Mouse (Mus musculus) central nervous system, embryonic 11.5 days (tissue): Measurements from ENCODE around the gene Clrn1. TPM values are rescaled to one million over a fixed set of nuclear protein-coding genes. Genes with fewer than 3 reads are reported as not detected.

ENCODE experiments used
- polyA plus RNA-seq: library from polyadenylated mRNA; depleted of rRNA; stranded (reverse); fragments of >200 nt; gene quantifications from 2 replicates; pipeline ENCODE4 v1.2.3, GENCODE M21; 2012; rRNA removed

The Clrn1 gene
- polyA plus RNA-seq = 0.01 and 0.61 TPM in 2 replicates

GRCm38 (mm10) chr3:58884801-58885573 lies at the start of gene Clrn1:
TSS of gene Clrn1 (minus strand) at chr3:58885340.

GRCm38 (mm10) chr3:58822211-58822610 lies 62.9 kb downstream of the Clrn1 start, which contains the start of gene Mindy4b-ps:
TSS of gene Mindy4b-ps (minus strand) at chr3:58822311.

Other genes with a start within 250 kb of the Clrn1 start
- 0.05 and 0.10 TPM in 2 replicates for gene Erich6, start 248.1 kb downstream of the Clrn1 start, polyA plus RNA-seq
- gene Siah2, start 192.9 kb downstream of the Clrn1 start, polyA plus RNA-seq = 6.7 and 6.8 TPM in 2 replicates
- 0.11 TPM in 1 of 2 replicates, not detected in the other for gene Mindy4b-ps, start 63.0 kb downstream of the Clrn1 start, polyA plus RNA-seq
- 4.8 and 4.9 TPM in 2 replicates for gene Med12l, start 120.5 kb upstream of the Clrn1 start, polyA plus RNA-seq
- 0.08 and 0.15 TPM in 2 replicates for gene Gpr171, start 216.5 kb upstream of the Clrn1 start, polyA plus RNA-seq